Comparison of ENCODE assay signal across 20 mouse cellular contexts in the genomic region with DNA sequence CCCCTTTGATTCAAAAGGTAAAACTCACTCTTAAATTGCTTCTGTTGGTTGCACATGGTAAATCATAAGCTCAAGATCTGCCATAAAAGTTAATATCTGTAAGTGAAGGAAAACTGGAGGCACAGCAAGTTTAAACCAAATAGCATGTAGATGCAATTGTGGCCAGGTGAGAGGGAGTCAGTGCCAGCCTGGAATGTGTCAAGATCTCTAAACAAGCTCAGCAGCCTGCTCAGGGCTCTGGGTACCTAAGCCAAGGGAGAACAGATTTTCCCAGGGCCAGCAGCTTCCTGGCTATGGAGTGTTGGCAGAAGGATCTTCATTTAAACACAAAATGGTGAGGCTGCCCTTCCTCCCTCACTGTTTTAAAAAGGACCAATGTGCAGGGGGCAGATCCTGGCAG.
DNase-seq lines count a peak whose midpoint lies in the region; ATAC-seq and TF ChIP-seq lines count a peak whose summit lies in the region.
"Had no signal": no experiment of that assay in that cellular context is flagged by ENCODE, and none has a peak within 500 bp of the region (broad histone marks: within the 10 kb centered on the region; RNA-seq: fewer than 3 reads in every experiment).

No protein-coding gene starts in this region.

- no peaks in the 10 kb centered on the region for H3K9me3 ChIP-seq in intestine, embryonic 15.5 days
- no peaks in the 10 kb centered on the region for H3K9me3 ChIP-seq in liver, postnatal 0 days (ENCODE audit: low read length)
- H3K9me3 ChIP-seq: forebrain, embryonic 15.5 days; limb, embryonic 13.5 days; liver, embryonic 12.5 days; midbrain, embryonic 13.5 days had no signal

- TF ChIP-seq CTCF in liver, postnatal 0 days (IDR thresholded peaks at IDR 0.05; ENCODE audit: low read depth): no peak

- H3K36me3 ChIP-seq in intestine, embryonic 15.5 days: no peaks in the 10 kb centered on the region
- no peaks in the 10 kb centered on the region for H3K36me3 ChIP-seq in liver, postnatal 0 days (replicated peaks; ENCODE audit: insufficient read depth, low read length)
- H3K36me3 ChIP-seq: forebrain, embryonic 15.5 days; midbrain, embryonic 13.5 days had no signal

- no peak overlapping the region for H3K4me2 ChIP-seq in intestine, embryonic 15.5 days (replicated peaks)
- no peak overlapping the region for H3K4me2 ChIP-seq in liver, postnatal 0 days (ENCODE audit: low read depth, low read length)
- H3K4me2 ChIP-seq: forebrain, embryonic 15.5 days; hindbrain, embryonic 14.5 days; limb, embryonic 13.5 days; liver, embryonic 12.5 days; midbrain, embryonic 13.5 days had no signal

- no peaks in the 10 kb centered on the region for H3K27me3 ChIP-seq in intestine, embryonic 15.5 days (replicated peaks)
- H3K27me3 ChIP-seq in liver, postnatal 0 days (ENCODE audit: insufficient read depth, low read length): no peaks in the 10 kb centered on the region
- H3K27me3 ChIP-seq: forebrain, embryonic 15.5 days; limb, embryonic 13.5 days; liver, embryonic 12.5 days; megakaryocyte, embryonic 14.5 days; midbrain, embryonic 13.5 days had no signal

- peak; percentile 71 for ATAC-seq in intestine, embryonic 15.5 days
- ATAC-seq in CD4-positive, CD25-positive, alpha-beta regulatory T cell, adult 4 months: no peak
- ATAC-seq in liver, postnatal 0 days: no peak
- ATAC-seq: forebrain, embryonic 15.5 days; inflammation-experienced regulatory T-cells, adult 6 months; liver, embryonic 12.5 days; midbrain, embryonic 13.5 days had no signal

- no peak for TF ChIP-seq EP300 in liver, postnatal 0 days (IDR thresholded peaks at IDR 0.05; ENCODE audit: low read depth)

- no peak overlapping the region for H3K4me3 ChIP-seq in intestine, embryonic 15.5 days (replicated peaks)
- no peak overlapping the region for H3K4me3 ChIP-seq in liver, postnatal 0 days (ENCODE audit: low read depth, low read length)
- H3K4me3 ChIP-seq: forebrain, embryonic 15.5 days; limb, embryonic 13.5 days; liver, embryonic 12.5 days; megakaryocyte, embryonic 14.5 days; midbrain, embryonic 13.5 days had no signal

- peak; percentile 32 to 52 for DNase-seq in cerebellum, postnatal 25 days
- no peak for DNase-seq in cerebellum, adult 11 months
- peak; percentile 50 for DNase-seq in kidney, adult 9 months
- DNase-seq in kidney, postnatal 25 days: peak; percentile 44 to 58
- no peak for DNase-seq in liver, postnatal 0 days
- DNase-seq: adrenal gland, postnatal 25 days; gastrocnemius, postnatal 25 days; layer of hippocampus, adult 9-11 months; lung, adult 2 months; right cerebral cortex, postnatal 14 days; spleen, adult 18-20 months had no signal

- no peak overlapping the region for H3K27ac ChIP-seq in intestine, embryonic 15.5 days
- H3K27ac ChIP-seq in liver, postnatal 0 days (ENCODE audit: low read depth): no peak overlapping the region
- H3K27ac ChIP-seq: forebrain, embryonic 15.5 days; hindbrain, embryonic 14.5 days; limb, embryonic 13.5 days; liver, embryonic 12.5 days; midbrain, embryonic 13.5 days had no signal

- H3K4me1 ChIP-seq in intestine, embryonic 15.5 days (replicated peaks): no peaks in the 10 kb centered on the region
- H3K4me1 ChIP-seq in liver, postnatal 0 days (ENCODE audit: insufficient read depth): no peaks in the 10 kb centered on the region
- H3K4me1 ChIP-seq: forebrain, embryonic 15.5 days; limb, embryonic 13.5 days; liver, embryonic 12.5 days; megakaryocyte, embryonic 14.5 days; midbrain, embryonic 13.5 days had no signal

- no peak overlapping the region for H3K9ac ChIP-seq in intestine, embryonic 15.5 days
- H3K9ac ChIP-seq in liver, postnatal 0 days (replicated peaks): no peak overlapping the region
- H3K9ac ChIP-seq: forebrain, embryonic 15.5 days; hindbrain, embryonic 14.5 days; limb, embryonic 13.5 days; liver, embryonic 12.5 days; midbrain, embryonic 13.5 days had no signal

Comparison
In these comparisons a context has a peak if more than half of its experiments do, and no peak if none do; other contexts are left out.
1. DNase-seq: peak in cerebellum, postnatal 25 days (2 of 2), kidney, adult 9 months (single experiment) and kidney, postnatal 25 days (2 of 2); none in cerebellum, adult 11 months (single experiment) and liver, postnatal 0 days (single experiment).